Mouse (Mus musculus) limb, embryonic 12.5 days (tissue): ENCODE results near the gene Sub1. TPM values are rescaled to one million over a fixed set of nuclear protein-coding genes. Genes with fewer than 3 reads are reported as not detected.
A peak's percentile ranks its signal among the peaks of the same experiment; 100 is the strongest.

Experiments used
- ATAC-seq: fragments of 200-750 bp; cut with Nextera tagmentation; 2 replicates; pipeline ENCODE4 v1.8.0; 2017; ENCODE audit warnings: low read depth, moderate TSS enrichment; ENCODE audit not compliant: insufficient number of reproducible peaks, insufficient read depth, low FRiP score, low TSS enrichment
- H3K27ac ChIP-seq: fragments of 300-500 bp; sonication (generic); 2 replicates; pipeline ENCODE4 v1.5.1; 2016; ENCODE audit warnings: mild to moderate bottlenecking, moderate library complexity
- H3K27me3 ChIP-seq: fragments of 300-500 bp; sonication (generic); 2 replicates; pipeline ENCODE4 v1.6.1; 2016; ENCODE audit warnings: mild to moderate bottlenecking, moderate library complexity
- H3K36me3 ChIP-seq: fragments of 300-500 bp; sonication (generic); 2 replicates; pipeline ENCODE4 v1.6.1; 2016; ENCODE audit warnings: mild to moderate bottlenecking, moderate library complexity
- H3K4me1 ChIP-seq: fragments of 300-500 bp; sonication (generic); replicated peaks from 2 replicates; pipeline ENCODE4 v1.6.1; 2016
- H3K4me2 ChIP-seq: fragments of 300-500 bp; sonication (generic); 2 replicates; pipeline ENCODE4 v1.6.1; 2016; ENCODE audit warnings: mild to moderate bottlenecking, moderate library complexity
- H3K4me3 ChIP-seq: fragments of 300-500 bp; sonication (generic); replicated peaks from 2 replicates; pipeline ENCODE4 v1.5.1; 2016; ENCODE audit warnings: mild to moderate bottlenecking
- H3K9ac ChIP-seq: fragments of 300-500 bp; sonication (generic); replicated peaks from 2 replicates; pipeline ENCODE4 v1.6.1; 2016; ENCODE audit warnings: mild to moderate bottlenecking, moderate library complexity
- H3K9me3 ChIP-seq: fragments of 300-500 bp; sonication (generic); 2 replicates; pipeline ENCODE4 v1.6.1; 2016; ENCODE audit warnings: mild to moderate bottlenecking, moderate library complexity
- WGBS: fragments of 180-500 bp; shearing (Covaris S2); methylation state at CpG from one replicate; pipeline ENCODE4 v1.1.7; 2016; 5-methylcytosine and 5-hydroxymethylcytosine counted together
- polyA plus RNA-seq: library from polyadenylated mRNA; unstranded; fragments of >200 nt; fragmentation: Nextera tagmentation; extraction: Ambion mirVana; gene quantifications from 2 replicates; pipeline ENCODE4 v1.2.1, GENCODE M21; 2016

Sub1 gene
- polyA plus RNA-seq, 1 experiment from 2014 or later = 1,024 TPM

DNA sequence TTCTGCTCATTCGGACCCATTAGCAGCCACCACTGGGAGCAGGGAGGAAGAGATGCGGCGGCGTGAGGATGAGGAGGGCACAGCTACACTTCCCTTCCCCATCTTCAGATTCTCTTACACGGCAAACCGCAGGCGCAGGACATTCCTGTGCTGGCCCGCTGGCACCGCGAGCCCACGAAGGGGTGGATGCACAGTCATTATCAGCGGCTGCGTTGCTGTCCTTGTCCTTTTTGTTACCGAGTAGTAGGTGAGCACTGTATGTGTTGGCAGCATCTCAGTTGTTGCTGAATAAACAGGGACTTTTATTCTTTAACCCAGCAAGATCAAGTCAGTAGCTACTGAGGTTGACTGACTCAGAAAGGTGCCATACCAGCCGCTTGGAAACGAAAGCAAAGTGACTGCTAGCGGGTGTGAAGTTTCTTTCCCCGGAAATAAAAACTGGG is 13.8 kb upstream of the Sub1 start:
- Histone ChIP-seq H3K4me3 (peak overlapping the region; percentile 31), H3K9me3 (no peaks in the 10 kb centered on the region), H3K27ac (no peak overlapping the region), H3K36me3 (no peaks in the 10 kb centered on the region), H3K4me2 (peak overlapping the region; percentile 53), H3K4me1 (peaks cover 9% of the 10 kb centered on the region), H3K27me3 (no peaks in the 10 kb centered on the region), H3K9ac (0 out of 2 replicates have a peak overlapping the region, but pooled peaks have one; percentile 31)
- no peak for ATAC-seq
- 39% methylated on average over 18 of the region's 18 CpGs for WGBS

DNA sequence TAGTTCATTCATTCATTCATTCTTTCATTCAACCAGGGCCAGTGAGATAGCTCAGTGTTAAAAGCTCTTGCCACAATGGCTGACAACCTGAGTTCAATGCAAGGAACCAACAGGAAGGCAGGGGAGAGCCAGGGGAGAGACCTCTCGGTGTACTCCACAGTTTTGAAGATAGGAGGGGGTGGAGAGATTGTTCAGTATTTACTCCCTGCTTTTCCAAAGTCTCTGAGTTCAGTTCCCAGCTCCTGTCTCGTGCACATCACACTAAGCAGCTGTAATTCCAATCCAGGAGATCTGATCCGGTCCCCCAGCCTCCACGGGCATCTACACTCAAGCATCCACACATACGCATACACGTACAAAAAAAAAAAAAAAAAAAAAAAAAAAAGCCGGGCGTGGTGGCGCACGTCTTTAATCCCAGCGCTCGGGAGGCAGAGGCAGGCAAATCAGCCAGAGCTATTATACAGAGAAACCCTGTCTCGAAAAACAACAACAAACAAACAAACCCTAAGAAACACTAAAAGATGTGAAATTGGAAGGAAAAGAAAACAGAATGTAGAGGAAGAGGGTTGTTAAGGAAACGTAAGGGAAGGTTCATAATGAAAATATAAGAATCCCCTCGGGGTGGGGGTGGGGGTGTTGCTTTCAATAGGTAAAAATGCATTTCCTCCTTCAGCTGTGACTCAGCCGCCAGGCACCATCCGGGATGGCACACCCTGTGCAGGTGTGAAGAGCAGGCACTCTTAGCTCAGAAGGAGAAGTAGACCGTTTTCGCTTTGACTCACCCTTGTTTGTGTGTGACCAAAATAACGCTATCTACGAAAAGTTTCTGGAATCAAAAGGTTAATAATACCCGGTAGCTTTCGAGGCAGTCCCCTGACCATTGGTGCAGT is 13.2 kb upstream of the Sub1 start:
- Histone ChIP-seq H3K4me3 (peak overlapping the region; percentile 31), H3K9me3 (no peaks in the 10 kb centered on the region), H3K36me3 (no peaks in the 10 kb centered on the region), H3K4me1 (peaks cover 16% of the 10 kb centered on the region), H3K9ac (no peak overlapping the region), H3K27ac (no peak overlapping the region), H3K4me2 (peak overlapping the region; percentile 53), H3K27me3 (no peaks in the 10 kb centered on the region)
- no peak for ATAC-seq
- 62% methylated on average over 23 of the region's 23 CpGs for WGBS

DNA sequence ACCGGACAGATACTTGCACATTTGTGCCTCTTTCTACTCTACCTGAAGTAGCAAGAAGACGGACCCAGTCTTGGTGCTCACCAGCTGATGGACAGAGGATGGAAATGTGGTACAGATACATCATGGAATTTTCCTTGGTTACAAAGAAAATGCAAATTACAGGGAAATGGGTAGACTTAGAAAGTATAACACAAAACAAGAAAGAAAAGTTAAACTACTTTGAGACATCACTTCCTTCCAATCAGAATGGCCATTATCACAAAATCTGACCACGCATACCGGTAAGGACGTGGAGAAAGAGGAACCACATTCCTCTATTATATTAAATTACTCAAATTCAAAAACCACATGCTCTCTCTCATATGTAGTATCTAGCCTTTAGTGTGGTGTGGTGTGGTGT is 12.1 kb upstream of the Sub1 start:
- H3K9ac ChIP-seq = no peak overlapping the region
- H3K27ac ChIP-seq = no peak overlapping the region
- 91% methylated on average over 5 of the region's 5 CpGs for WGBS
- no peak overlapping the region for H3K4me3 ChIP-seq
- H3K27me3 ChIP-seq = no peaks in the 10 kb centered on the region
- no peak overlapping the region for H3K4me2 ChIP-seq
- no peaks in the 10 kb centered on the region for H3K9me3 ChIP-seq
- ATAC-seq = no peak
- H3K4me1 ChIP-seq = peaks cover 17% of the 10 kb centered on the region
- H3K36me3 ChIP-seq = no peaks in the 10 kb centered on the region

DNA sequence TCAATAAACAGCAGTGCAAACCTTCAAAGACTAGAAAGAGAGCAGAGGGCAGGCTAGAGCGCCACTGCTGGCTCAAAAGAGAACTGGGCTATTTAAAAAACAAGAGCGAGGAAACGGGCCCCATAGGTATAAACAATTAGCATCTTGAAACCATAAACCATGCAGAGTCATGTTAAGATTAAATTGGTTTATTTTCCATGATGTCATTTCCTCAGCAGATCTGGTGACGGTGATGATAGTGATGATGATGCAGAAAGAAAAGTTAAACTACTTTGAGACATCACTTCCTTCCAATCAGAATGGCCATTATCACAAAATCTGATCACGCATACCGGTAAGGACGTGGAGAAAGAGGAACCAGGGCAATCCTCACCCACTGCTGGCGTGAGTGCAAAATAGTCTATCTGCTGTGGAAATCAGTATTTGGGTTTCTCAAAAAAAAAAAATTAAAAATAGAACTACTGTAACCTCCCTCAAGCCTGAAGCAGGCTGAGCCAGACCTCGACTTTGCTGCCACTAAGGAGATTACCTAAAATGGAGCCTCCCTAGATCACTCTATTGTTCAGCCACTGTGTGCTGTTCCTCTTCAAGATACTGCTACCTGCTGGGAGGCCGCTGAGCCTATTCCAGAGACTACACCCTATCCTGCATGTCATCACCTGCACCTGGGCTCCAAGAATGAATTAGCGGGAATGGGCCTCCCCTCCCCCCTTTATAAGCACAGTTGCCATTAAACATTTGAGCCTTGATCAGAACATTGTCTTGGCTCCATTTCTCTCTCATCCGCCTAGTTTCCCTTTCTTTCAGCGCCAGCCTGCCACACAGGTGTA is 11.4 kb upstream of the Sub1 start:
- 69% methylated on average over 13 of the region's 13 CpGs for WGBS
- ATAC-seq = no peak
- H3K4me2 ChIP-seq = no peak overlapping the region
- H3K27ac ChIP-seq = no peak overlapping the region
- H3K36me3 ChIP-seq = no peaks in the 10 kb centered on the region
- H3K4me1 ChIP-seq = peaks cover 17% of the 10 kb centered on the region
- H3K27me3 ChIP-seq = no peaks in the 10 kb centered on the region
- no peaks in the 10 kb centered on the region for H3K9me3 ChIP-seq
- no peak overlapping the region for H3K9ac ChIP-seq
- H3K4me3 ChIP-seq = no peak overlapping the region

DNA sequence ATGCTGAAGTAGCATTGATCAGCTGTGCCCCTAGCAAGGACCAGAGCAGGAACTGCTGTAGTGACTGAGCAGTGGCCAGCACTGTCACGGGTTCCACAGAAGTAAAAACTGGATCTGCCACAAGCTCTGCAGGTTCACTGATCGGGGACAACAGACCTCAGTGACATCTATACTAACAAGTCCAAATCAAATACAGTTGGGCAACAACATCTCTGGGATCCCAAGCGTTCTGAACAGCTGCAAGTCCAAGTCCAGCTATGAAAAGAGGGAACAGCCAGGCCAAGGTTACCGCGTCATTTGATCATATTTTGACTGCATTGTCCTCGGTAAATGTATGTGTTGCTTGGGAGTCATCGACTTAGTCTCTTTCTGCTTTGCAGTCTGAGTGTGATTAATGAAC is 10.6 kb upstream of the Sub1 start:
- H3K27ac ChIP-seq = no peak overlapping the region
- no peak overlapping the region for H3K9ac ChIP-seq
- no peaks in the 10 kb centered on the region for H3K36me3 ChIP-seq
- no peak overlapping the region for H3K4me2 ChIP-seq
- peaks cover 17% of the 10 kb centered on the region for H3K4me1 ChIP-seq
- no peaks in the 10 kb centered on the region for H3K27me3 ChIP-seq
- H3K9me3 ChIP-seq = no peaks in the 10 kb centered on the region
- no peak for ATAC-seq
- no peak overlapping the region for H3K4me3 ChIP-seq
- 83% methylated on average over 7 of the region's 7 CpGs for WGBS

DNA sequence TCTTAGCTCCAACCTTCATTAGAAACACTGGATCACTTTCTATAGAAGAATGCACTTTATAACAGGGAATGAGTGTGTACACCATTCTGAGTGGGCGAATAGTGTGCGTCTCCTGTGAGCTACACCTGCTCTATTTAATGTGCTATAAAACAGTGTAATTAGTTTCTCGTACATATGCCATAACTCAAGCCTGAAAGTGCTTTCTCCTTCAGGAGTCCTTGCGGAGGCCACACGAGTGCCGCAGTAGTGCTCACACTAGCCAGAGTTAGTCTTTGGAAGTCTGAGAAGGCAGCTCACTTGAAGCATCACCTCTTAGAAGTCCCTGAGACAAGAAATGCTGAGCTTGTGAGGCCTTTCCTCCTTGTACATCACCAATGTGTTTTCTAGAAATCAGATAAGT is 9.4 kb upstream of the Sub1 start:
- WGBS = 30% methylated on average over 6 of the region's 6 CpGs
- Histone ChIP-seq H3K9me3 (no peaks in the 10 kb centered on the region), H3K27ac (no peak overlapping the region), H3K36me3 (no peaks in the 10 kb centered on the region), H3K27me3 (no peaks in the 10 kb centered on the region), H3K4me2 (no peak overlapping the region), H3K4me3 (no peak overlapping the region), H3K9ac (no peak overlapping the region), H3K4me1 (peaks cover 17% of the 10 kb centered on the region)
- ATAC-seq = 0 out of 2 replicates have a peak, but pooled peaks have one; percentile 64

DNA sequence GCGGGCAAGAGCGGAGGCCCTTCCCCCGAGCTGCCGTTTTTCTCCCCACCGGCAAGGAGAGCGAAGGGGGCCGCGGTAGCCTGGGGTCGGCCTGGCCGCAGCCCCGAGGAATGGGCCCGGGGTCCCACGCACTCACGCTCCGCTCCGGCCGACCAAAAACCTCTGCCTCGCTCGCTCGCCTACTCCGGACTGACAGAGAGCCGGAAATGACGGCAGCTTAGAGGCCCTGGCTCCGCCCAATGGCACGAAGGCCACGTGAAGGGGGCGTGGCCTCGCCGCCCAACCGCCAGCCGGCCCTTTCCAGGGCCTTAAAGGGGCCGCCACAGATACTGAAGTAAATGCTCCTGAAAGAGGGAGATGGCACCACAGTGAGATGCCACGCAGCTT is 975 bp downstream of the Sub1 start:
- under 1% methylated on average over 32 of the region's 33 CpGs for WGBS
- peaks cover 21% of the 10 kb centered on the region for H3K4me1 ChIP-seq
- ATAC-seq = peak; percentile 95

DNA sequence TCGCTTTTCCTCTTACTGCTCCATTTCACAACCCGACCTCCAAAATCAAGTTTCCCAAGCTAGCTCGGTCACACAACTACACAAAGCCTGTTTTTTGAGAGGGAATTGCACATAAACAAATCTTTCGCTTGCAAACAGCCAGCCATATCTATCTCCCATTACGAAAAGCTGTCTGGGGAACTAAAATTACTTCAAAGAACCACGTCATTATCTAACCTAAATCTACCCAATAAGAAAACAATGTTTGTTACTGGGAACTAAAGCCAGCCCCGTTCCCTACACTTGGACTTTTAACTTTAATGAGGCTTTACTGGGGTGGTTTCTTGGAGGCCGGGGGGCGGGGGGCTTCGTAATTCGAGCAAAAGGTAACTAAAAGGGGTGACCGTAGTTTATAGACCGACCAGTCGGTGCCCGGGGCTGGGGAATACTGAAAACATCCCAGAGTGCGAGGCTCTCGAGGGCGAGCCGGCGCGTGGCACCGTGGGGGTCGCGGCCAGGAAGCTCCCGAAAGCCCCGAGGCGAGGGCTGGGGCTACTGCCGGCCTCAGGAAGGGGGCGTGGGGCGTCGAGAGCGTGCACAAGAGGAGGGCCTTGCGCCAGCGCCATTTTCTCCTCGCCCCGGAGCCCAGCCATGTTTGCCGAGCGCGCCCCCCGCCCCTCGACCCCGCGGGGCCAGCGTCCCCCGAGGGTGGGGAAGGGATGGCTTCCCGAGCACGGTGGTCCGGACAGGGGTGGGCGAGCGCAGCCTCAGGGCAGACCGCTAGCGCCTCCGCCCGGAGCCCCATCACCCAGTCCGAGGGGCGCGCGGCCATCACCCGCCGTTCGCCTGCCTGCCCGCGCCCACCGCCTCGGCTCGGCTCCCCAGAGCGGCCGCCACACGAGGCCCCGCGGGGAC is 1.6 kb downstream of the Sub1 start:
- peak; percentile 81 for ATAC-seq
- peak overlapping the region; percentile 96 for H3K9ac ChIP-seq
- peak overlapping the region; percentile 85 for H3K4me2 ChIP-seq
- peaks cover 21% of the 10 kb centered on the region for H3K4me1 ChIP-seq
- no peaks in the 10 kb centered on the region for H3K9me3 ChIP-seq
- under 1% methylated on average over 63 of the region's 71 CpGs for WGBS
- H3K27me3 ChIP-seq = no peaks in the 10 kb centered on the region
- peaks cover 31% of the 10 kb centered on the region for H3K36me3 ChIP-seq
- peak overlapping the region; percentile 94 for H3K27ac ChIP-seq
- peak overlapping the region; percentile 99 for H3K4me3 ChIP-seq

More for the DNA sequence above, 975 bp downstream of the Sub1 start:
- H3K27ac ChIP-seq = peak overlapping the region; percentile 94
- H3K9ac ChIP-seq = peak overlapping the region; percentile 96
- H3K9me3 ChIP-seq = no peaks in the 10 kb centered on the region
- H3K4me2 ChIP-seq = peak overlapping the region; percentile 85
- H3K27me3 ChIP-seq = no peaks in the 10 kb centered on the region
- H3K4me3 ChIP-seq = peak overlapping the region; percentile 99
- peaks cover 24% of the 10 kb centered on the region for H3K36me3 ChIP-seq

DNA sequence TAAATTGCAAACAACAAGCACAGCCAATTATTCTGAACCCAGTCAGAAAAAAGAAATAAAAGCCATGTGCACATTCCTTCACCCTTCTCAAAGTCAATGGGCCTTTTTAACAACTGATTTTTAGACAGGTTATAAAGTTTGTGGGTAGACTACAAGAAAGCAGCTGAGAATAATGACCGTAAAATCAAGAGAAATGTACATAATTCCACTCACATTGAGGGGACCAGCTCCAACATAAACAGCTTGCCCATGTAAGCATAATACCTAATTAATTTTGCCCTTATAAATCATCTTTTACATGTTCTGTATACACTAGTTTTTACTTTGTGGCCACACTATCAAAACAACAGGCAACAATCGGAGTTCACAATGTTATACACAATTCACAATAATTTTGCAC is 2.8 kb downstream of the Sub1 start:
- WGBS = 23% methylated on average over 2 of the region's 2 CpGs

DNA sequence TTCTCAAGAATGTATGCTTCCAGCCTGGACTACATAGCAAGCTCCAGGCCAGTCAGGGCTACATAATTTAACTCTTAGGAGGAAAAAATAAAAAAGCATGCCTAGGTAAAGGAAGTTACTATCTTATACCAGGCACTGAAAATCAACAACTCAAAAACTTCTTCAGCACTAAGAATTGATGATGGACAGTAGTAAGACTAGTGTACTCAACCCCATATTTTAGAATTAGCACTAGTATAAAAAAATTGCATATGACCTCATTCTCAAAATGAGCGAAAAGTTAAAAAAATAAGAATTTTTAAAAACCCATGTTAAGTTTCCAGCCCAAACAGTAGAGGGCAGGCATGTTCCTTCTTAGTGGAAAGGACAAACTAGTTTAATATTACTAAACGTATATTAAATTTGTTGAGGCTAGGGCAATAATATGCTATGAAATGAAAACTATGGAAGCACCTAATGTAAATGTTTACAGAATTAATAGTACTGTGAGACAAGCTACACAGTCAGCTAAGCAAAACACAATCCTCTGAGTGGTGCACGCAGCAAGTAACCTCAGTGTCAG is 5.2 kb downstream of the Sub1 start:
- peaks cover 66% of the 10 kb centered on the region for H3K36me3 ChIP-seq
- 86% methylated on average over 3 of the region's 3 CpGs for WGBS
- no peak overlapping the region for H3K4me3 ChIP-seq
- H3K4me1 ChIP-seq = peaks cover 21% of the 10 kb centered on the region
- ATAC-seq = no peak
- no peak overlapping the region for H3K27ac ChIP-seq
- no peak overlapping the region for H3K4me2 ChIP-seq
- no peaks in the 10 kb centered on the region for H3K9me3 ChIP-seq
- H3K9ac ChIP-seq = no peak overlapping the region
- no peaks in the 10 kb centered on the region for H3K27me3 ChIP-seq

More for the DNA sequence above, 2.8 kb downstream of the Sub1 start:
- H3K4me3 ChIP-seq = peak overlapping the region; percentile 99
- peaks cover 21% of the 10 kb centered on the region for H3K4me1 ChIP-seq
- H3K9me3 ChIP-seq = no peaks in the 10 kb centered on the region
- no peaks in the 10 kb centered on the region for H3K27me3 ChIP-seq
- H3K27ac ChIP-seq = peak overlapping the region; percentile 94; the same call in 1 of the 2 replicates
- peaks cover 43% of the 10 kb centered on the region for H3K36me3 ChIP-seq
- H3K4me2 ChIP-seq = peak overlapping the region; percentile 85
- H3K9ac ChIP-seq = peak overlapping the region; percentile 96; the same call in 1 of the 2 replicates
- ATAC-seq = no peak
